Mouse (Mus musculus): Measurements from ENCODE around the gene Ndufs3.
A peak's percentile ranks its signal among the peaks of the same experiment; 100 is the strongest.
"Not testable (repeated sequence)": the region's sequence is repeated elsewhere in the genome, so short reads cannot be mapped to it uniquely, and the experiment has no call there.

The Ndufs3 gene

GRCm38 (mm10) chr2:90906721-90907120, 2.1 kb upstream of the Ndufs3 start:
- no peak for DNase-seq (ENCODE audit: low spot score in 2 of 2)

- no peak for DNase-seq (ENCODE audit: low spot score in 2 of 2)
Observed at GRCm38 (mm10) chr2:90904856-90905224, 213 bp upstream of the Ndufs3 start.

- no peak for DNase-seq (ENCODE audit: low spot score in 2 of 2)
Observed at GRCm38 (mm10) chr2:90903398-90903797, 1.2 kb downstream of the Ndufs3 start.

GRCm38 (mm10) chr2:90894299-90894677, 10.3 kb downstream of the Ndufs3 start:
- DNase-seq (ENCODE audit: low spot score in 2 of 2): not testable (repeated sequence)

GRCm38 (mm10) chr2:90893673-90894298, 10.8 kb downstream of the Ndufs3 start:
- no peak for DNase-seq (ENCODE audit: low spot score in 2 of 2)

- peak; percentile 34 to 57 for DNase-seq (ENCODE audit: low spot score in 2 of 2)
Observed at GRCm38 (mm10) chr2:90889550-90890548, 14.8 kb downstream of the Ndufs3 start.

GRCm38 (mm10) chr2:90887627-90888026, 17.0 kb downstream of the Ndufs3 start:
- DNase-seq (ENCODE audit: low spot score in 2 of 2): no peak

- DNase-seq (ENCODE audit: low spot score in 2 of 2): no peak
Observed at GRCm38 (mm10) chr2:90886436-90886835, 18.2 kb downstream of the Ndufs3 start.

GRCm38 (mm10) chr2:90885218-90886041, 19.2 kb downstream of the Ndufs3 start, which contains the start of gene C1qtnf4:
TSS of gene C1qtnf4 (plus strand) at chr2:90885860.
- peak; percentile 38 to 42 for DNase-seq (ENCODE audit: low spot score in 2 of 2)

- DNase-seq (ENCODE audit: low spot score in 2 of 2): no peak
Observed at GRCm38 (mm10) chr2:90881824-90882223, 22.8 kb downstream of the Ndufs3 start.

- no peak for DNase-seq (ENCODE audit: low spot score in 2 of 2)
Observed at GRCm38 (mm10) chr2:90880144-90880785, 24.4 kb downstream of the Ndufs3 start.

- no peak for DNase-seq (ENCODE audit: low spot score in 2 of 2)
Observed at GRCm38 (mm10) chr2:90879419-90879818, 25.2 kb downstream of the Ndufs3 start.

- DNase-seq (ENCODE audit: low spot score in 2 of 2): no peak
Observed at GRCm38 (mm10) chr2:90877584-90878259, 26.9 kb downstream of the Ndufs3 start.

- DNase-seq (ENCODE audit: low spot score in 2 of 2): no peak
Observed at GRCm38 (mm10) chr2:90875239-90875638, 29.4 kb downstream of the Ndufs3 start.

- no peak for DNase-seq (ENCODE audit: low spot score in 2 of 2)
Observed at GRCm38 (mm10) chr2:90874025-90874424, 30.6 kb downstream of the Ndufs3 start.

GRCm38 (mm10) chr2:90871180-90871961, 33.3 kb downstream of the Ndufs3 start:
- DNase-seq (ENCODE audit: low spot score in 2 of 2): no peak

GRCm38 (mm10) chr2:90870136-90870601, 34.5 kb downstream of the Ndufs3 start:
- no peak for DNase-seq (ENCODE audit: low spot score in 2 of 2)

GRCm38 (mm10) chr2:90866524-90866923, 38.1 kb downstream of the Ndufs3 start:
- peak; percentile 66 to 86 for DNase-seq (ENCODE audit: low spot score in 2 of 2)

- DNase-seq (ENCODE audit: low spot score in 2 of 2): no peak
Observed at GRCm38 (mm10) chr2:90864184-90864583, 40.4 kb downstream of the Ndufs3 start.

- DNase-seq (ENCODE audit: low spot score in 2 of 2): no peak
Observed at GRCm38 (mm10) chr2:90861486-90861885, 43.1 kb downstream of the Ndufs3 start.
